Mouse (Mus musculus) kidney, adult 10 weeks (tissue): Measurements from ENCODE around the gene Gm11237. TPM values are rescaled to one million over a fixed set of nuclear protein-coding genes. Genes with fewer than 3 reads are reported as not detected.

Source experiments
- polyA plus RNA-seq: library from polyadenylated mRNA; stranded (reverse); fragments of 350-450 nt; fragmentation: Illumina TruSeq; extraction: RNeasy Lipid Tissue Mini Kit (QIAGEN cat#74804); gene quantifications from one replicate; pipeline ENCODE4 v1.2.3, GENCODE M21; 2014; ENCODE audit warnings: low read depth, low replicate concordance

Gm11237 gene
- polyA plus RNA-seq, result not detected

DNA sequence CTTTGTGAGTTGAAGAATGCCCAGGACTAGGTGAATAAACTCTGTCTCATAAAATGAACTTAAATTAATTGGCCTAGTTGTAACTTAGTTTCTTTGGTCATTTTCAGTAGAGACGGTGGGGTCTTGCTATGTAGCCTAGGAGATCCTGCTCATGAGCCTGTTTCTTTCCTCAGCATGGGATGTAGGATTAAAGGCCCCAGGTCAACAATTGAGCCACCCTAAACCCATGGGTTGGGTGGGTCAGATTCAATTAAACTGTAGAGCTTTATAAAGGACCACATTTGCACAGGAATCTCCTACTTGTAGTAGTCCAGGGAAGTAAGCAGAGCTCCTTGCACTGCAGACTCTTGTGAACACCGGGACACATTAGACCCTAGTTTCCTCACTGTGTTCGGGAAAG, at the start of gene Gm11237:
TSS of gene Gm11237 (plus strand) at position 301 of the 400 bp plus-strand sequence.

DNA sequence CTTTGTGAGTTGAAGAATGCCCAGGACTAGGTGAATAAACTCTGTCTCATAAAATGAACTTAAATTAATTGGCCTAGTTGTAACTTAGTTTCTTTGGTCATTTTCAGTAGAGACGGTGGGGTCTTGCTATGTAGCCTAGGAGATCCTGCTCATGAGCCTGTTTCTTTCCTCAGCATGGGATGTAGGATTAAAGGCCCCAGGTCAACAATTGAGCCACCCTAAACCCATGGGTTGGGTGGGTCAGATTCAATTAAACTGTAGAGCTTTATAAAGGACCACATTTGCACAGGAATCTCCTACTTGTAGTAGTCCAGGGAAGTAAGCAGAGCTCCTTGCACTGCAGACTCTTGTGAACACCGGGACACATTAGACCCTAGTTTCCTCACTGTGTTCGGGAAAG, 15.2 kb upstream of the Gm11237 start, which contains the start of gene Gm11238:
TSS of gene Gm11238 (plus strand) at position 301 of the 400 bp plus-strand sequence.

DNA sequence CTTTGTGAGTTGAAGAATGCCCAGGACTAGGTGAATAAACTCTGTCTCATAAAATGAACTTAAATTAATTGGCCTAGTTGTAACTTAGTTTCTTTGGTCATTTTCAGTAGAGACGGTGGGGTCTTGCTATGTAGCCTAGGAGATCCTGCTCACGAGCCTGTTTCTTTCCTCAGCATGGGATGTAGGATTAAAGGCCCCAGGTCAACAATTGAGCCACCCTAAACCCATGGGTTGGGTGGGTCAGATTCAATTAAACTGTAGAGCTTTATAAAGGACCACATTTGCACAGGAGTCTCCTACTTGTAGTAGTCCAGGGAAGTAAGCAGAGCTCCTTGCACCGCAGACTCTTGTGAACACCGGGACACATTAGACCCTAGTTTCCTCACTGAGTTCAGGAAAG, 15.0 kb downstream of the Gm11237 start, which contains the start of gene Gm11236:
TSS of gene Gm11236 (plus strand) at position 301 of the 400 bp plus-strand sequence.

DNA sequence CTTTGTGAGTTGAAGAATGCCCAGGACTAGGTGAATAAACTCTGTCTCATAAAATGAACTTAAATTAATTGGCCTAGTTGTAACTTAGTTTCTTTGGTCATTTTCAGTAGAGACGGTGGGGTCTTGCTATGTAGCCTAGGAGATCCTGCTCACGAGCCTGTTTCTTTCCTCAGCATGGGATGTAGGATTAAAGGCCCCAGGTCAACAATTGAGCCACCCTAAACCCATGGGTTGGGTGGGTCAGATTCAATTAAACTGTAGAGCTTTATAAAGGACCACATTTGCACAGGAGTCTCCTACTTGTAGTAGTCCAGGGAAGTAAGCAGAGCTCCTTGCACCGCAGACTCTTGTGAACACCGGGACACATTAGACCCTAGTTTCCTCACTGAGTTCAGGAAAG, 45.3 kb downstream of the Gm11237 start, which contains the start of gene Gm11239:
TSS of gene Gm11239 (plus strand) at position 301 of the 400 bp plus-strand sequence.

Other genes with a start within 250 kb of the Gm11237 start
- gene Gm11487, start 217.9 kb upstream of the Gm11237 start, polyA plus RNA-seq, result not detected
- gene Gm11238, start 15.1 kb upstream of the Gm11237 start, polyA plus RNA-seq, result not detected
- gene Gm11236, start 15.1 kb downstream of the Gm11237 start, polyA plus RNA-seq, result not detected
- not detected for gene Gm11239, start 45.4 kb downstream of the Gm11237 start, polyA plus RNA-seq
- gene Gm428, start 60.5 kb downstream of the Gm11237 start, polyA plus RNA-seq, result not detected
- gene Rasef, start 168.0 kb downstream of the Gm11237 start, polyA plus RNA-seq, result 3.6 TPM